In the genomic region with DNA sequence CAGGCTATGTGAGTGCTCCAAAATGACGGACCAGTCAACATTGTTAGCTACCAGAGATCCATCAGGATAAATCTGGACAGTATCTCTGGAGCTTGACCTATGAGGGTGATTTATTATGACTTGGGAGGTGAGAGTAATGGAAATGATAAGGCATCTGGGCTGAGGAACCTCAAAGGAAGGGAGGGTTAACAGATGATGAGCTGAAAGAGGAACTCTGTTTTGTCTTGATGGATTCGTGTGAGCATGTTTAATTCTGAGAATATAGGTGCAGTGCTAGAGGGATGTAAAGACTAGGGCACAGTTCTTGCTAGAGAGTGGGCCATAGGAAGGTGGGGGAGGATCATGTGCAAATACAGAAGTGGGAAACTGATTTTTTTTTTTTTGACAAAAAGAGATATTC, we compare ENCODE assay signal across 24 mouse cellular contexts.
DNase-seq lines count a peak whose midpoint lies in the region; ATAC-seq lines count a peak whose summit lies in the region.
"Had no signal": no experiment of that assay in that cellular context is flagged by ENCODE, and none has a peak within 500 bp of the region (broad histone marks: within the 10 kb centered on the region; RNA-seq: fewer than 3 reads in every experiment).

No protein-coding gene starts in this region.

- H3K4me1 ChIP-seq in midbrain, embryonic 11.5 days (ENCODE audit: control insufficient read depth, insufficient read depth, low read length): peaks cover 4% of the 10 kb centered on the region; the same call in 1 of the 2 replicates
- no peaks in the 10 kb centered on the region for H3K4me1 ChIP-seq in midbrain, embryonic 15.5 days
- no peaks in the 10 kb centered on the region for H3K4me1 ChIP-seq in neural tube, embryonic 15.5 days
- H3K4me1 ChIP-seq: embryonic facial prominence, embryonic 12.5 days; forebrain, embryonic 13.5 days; forebrain, embryonic 15.5 days had no signal

- no peak overlapping the region for H3K4me3 ChIP-seq in midbrain, embryonic 11.5 days (ENCODE audit: low read depth, low read length)
- no peak overlapping the region for H3K4me3 ChIP-seq in midbrain, embryonic 15.5 days
- H3K4me3 ChIP-seq in neural tube, embryonic 15.5 days (replicated peaks): no peak overlapping the region
- H3K4me3 ChIP-seq: embryonic facial prominence, embryonic 10.5 days; embryonic facial prominence, embryonic 12.5 days; forebrain, embryonic 13.5 days; forebrain, embryonic 15.5 days had no signal

- 81% methylated on average over 2 of the region's 2 CpGs for WGBS in midbrain, embryonic 11.5 days
- WGBS in midbrain, embryonic 15.5 days: 87% methylated on average over 2 of the region's 2 CpGs
- 85% methylated on average over 2 of the region's 2 CpGs for WGBS in neural tube, embryonic 15.5 days

- no peak for ATAC-seq in midbrain, embryonic 11.5 days (ENCODE audit: low FRiP score)
- no peak for ATAC-seq in midbrain, embryonic 15.5 days (replicated peaks)
- ATAC-seq in hematopoietic stem cell, adult 5-6 weeks (replicated peaks in 1 of 2; ENCODE audit: insufficient read depth in 1 of 2, low FRiP score in 2 of 2, low TSS enrichment in 1 of 2, low read depth in 1 of 2, poor library complexity in 2 of 2, severe bottlenecking in 2 of 2): peak; percentile 25 to 37; a peak in 2 of 4 replicates
- ATAC-seq in neural tube, embryonic 15.5 days (ENCODE audit: low FRiP score): no peak
- ATAC-seq: activated CD4-positive, CD25-positive, alpha-beta regulatory T cell, adult 4 months; CD4-positive, CD25-positive, alpha-beta regulatory T cell, adult 4 months; forebrain, embryonic 13.5 days; forebrain, embryonic 15.5 days; forebrain, postnatal 0 days; Patski had no signal

- no peaks in the 10 kb centered on the region for H3K27me3 ChIP-seq in midbrain, embryonic 11.5 days (ENCODE audit: control insufficient read depth, insufficient read depth, low read length)
- H3K27me3 ChIP-seq in midbrain, embryonic 15.5 days (replicated peaks): no peaks in the 10 kb centered on the region
- H3K27me3 ChIP-seq in neural tube, embryonic 15.5 days (replicated peaks): no peaks in the 10 kb centered on the region
- H3K27me3 ChIP-seq: CH12.LX; embryonic facial prominence, embryonic 12.5 days; forebrain, embryonic 13.5 days; forebrain, embryonic 15.5 days had no signal

- H3K36me3 ChIP-seq in midbrain, embryonic 11.5 days (ENCODE audit: control insufficient read depth, insufficient read depth, low read length): no peaks in the 10 kb centered on the region
- no peaks in the 10 kb centered on the region for H3K36me3 ChIP-seq in midbrain, embryonic 15.5 days (replicated peaks)
- H3K36me3 ChIP-seq in neural tube, embryonic 15.5 days: no peaks in the 10 kb centered on the region
- H3K36me3 ChIP-seq: embryonic facial prominence, embryonic 10.5 days; embryonic facial prominence, embryonic 12.5 days; forebrain, embryonic 15.5 days; G1E had no signal

- no peaks in the 10 kb centered on the region for H3K9me3 ChIP-seq in midbrain, embryonic 11.5 days (ENCODE audit: control insufficient read depth, low read length)
- H3K9me3 ChIP-seq in midbrain, embryonic 15.5 days: no peaks in the 10 kb centered on the region
- H3K9me3 ChIP-seq in neural tube, embryonic 15.5 days (replicated peaks): no peaks in the 10 kb centered on the region
- H3K9me3 ChIP-seq: embryonic facial prominence, embryonic 10.5 days; embryonic facial prominence, embryonic 12.5 days; forebrain, embryonic 13.5 days; forebrain, embryonic 15.5 days had no signal

- no peak overlapping the region for H3K4me2 ChIP-seq in midbrain, embryonic 11.5 days
- no peak overlapping the region for H3K4me2 ChIP-seq in midbrain, embryonic 15.5 days
- H3K4me2 ChIP-seq in neural tube, embryonic 15.5 days: no peak overlapping the region
- H3K4me2 ChIP-seq: embryonic facial prominence, embryonic 12.5 days; forebrain, embryonic 13.5 days; forebrain, embryonic 15.5 days had no signal

- peak; percentile 61 for DNase-seq in midbrain, embryonic 11.5 days (ENCODE audit: low spot score, missing footprints)
- DNase-seq in adrenal gland, postnatal 10 days: no peak
- DNase-seq: adrenal gland, adult 8-10 months; adrenal gland, postnatal 25 days; B cell, adult 2 months; cerebellum, adult 11 months; cerebellum, adult 18-20 months; cerebellum, adult 8-10 months; cerebellum, adult 9-11 months; cerebellum, postnatal 14 days; cerebellum, postnatal 36 days; forebrain, postnatal 0 days had no signal

- H3K9ac ChIP-seq in midbrain, embryonic 11.5 days (ENCODE audit: low read length): no peak overlapping the region
- no peak overlapping the region for H3K9ac ChIP-seq in midbrain, embryonic 15.5 days
- H3K9ac ChIP-seq in neural tube, embryonic 15.5 days (replicated peaks): no peak overlapping the region
- H3K9ac ChIP-seq: embryonic facial prominence, embryonic 12.5 days; forebrain, embryonic 13.5 days; forebrain, embryonic 15.5 days; forebrain, postnatal 0 days had no signal

- no peak overlapping the region for H3K27ac ChIP-seq in midbrain, embryonic 11.5 days (ENCODE audit: low read depth, low read length)
- no peak overlapping the region for H3K27ac ChIP-seq in midbrain, embryonic 15.5 days
- H3K27ac ChIP-seq in neural tube, embryonic 15.5 days (replicated peaks): no peak overlapping the region
- H3K27ac ChIP-seq: embryonic facial prominence, embryonic 10.5 days; embryonic facial prominence, embryonic 12.5 days; forebrain, embryonic 13.5 days; forebrain, embryonic 15.5 days had no signal

Comparison
In these comparisons a context has a peak if more than half of its experiments do, and no peak if none do; other contexts are left out.
1. ATAC-seq: peak in hematopoietic stem cell, adult 5-6 weeks (2 of 2); none in midbrain, embryonic 11.5 days (single experiment), midbrain, embryonic 15.5 days (single experiment) and neural tube, embryonic 15.5 days (single experiment).